Mouse (Mus musculus) C2C12 (cell line): ENCODE measurements around the gene Spata13. TPM values are rescaled to one million over a fixed set of nuclear protein-coding genes. Genes with fewer than 3 reads are reported as not detected.
A peak's percentile ranks its signal among the peaks of the same experiment; 100 is the strongest.

ENCODE experiments used
- H3K27me3 ChIP-seq: one replicate; pipeline ENCODE4 v1.6.1; 2011; ENCODE audit not compliant: control insufficient read depth, insufficient read depth, insufficient read length
- H3K36me3 ChIP-seq: one replicate; pipeline ENCODE4 v1.6.1; 2011; ENCODE audit not compliant: control insufficient read depth, insufficient read depth
- H3K4me3 ChIP-seq: one replicate; pipeline ENCODE4 v1.5.1; 2011; ENCODE audit warnings: mild to moderate bottlenecking, control low read depth; ENCODE audit not compliant: poor library complexity, insufficient read depth, severe bottlenecking
- H3K79me2 ChIP-seq: one replicate; pipeline ENCODE4 v1.6.1; 2011; ENCODE audit not compliant: control insufficient read depth, insufficient read depth
- H3K79me3 ChIP-seq: one replicate; pipeline ENCODE4 v1.6.1; 2011; ENCODE audit warnings: low read depth, control low read depth
- H3ac ChIP-seq: one replicate; pipeline ENCODE3; 2011; ENCODE audit warnings: low read depth; ENCODE audit not compliant: control insufficient read depth, insufficient read length
- CEBPB ChIP-seq: IDR thresholded peaks from one replicate; pipeline ENCODE4 v1.6.1; 2011; ENCODE audit warnings: low read depth, mild to moderate bottlenecking, control low read depth, moderate library complexity
- CTCF ChIP-seq: IDR thresholded peaks from one replicate; pipeline ENCODE4 v1.5.1; 2011; ENCODE audit not compliant: control insufficient read depth, insufficient read depth, insufficient read length
- FOSL1 ChIP-seq: IDR thresholded peaks from one replicate; pipeline ENCODE4 v1.8.0; 2011; ENCODE audit warnings: mild to moderate bottlenecking, low read length; ENCODE audit not compliant: poor library complexity, insufficient read depth, severe bottlenecking
- MAX ChIP-seq: IDR thresholded peaks from one replicate; pipeline ENCODE4 v1.6.1; 2011; ENCODE audit warnings: mild to moderate bottlenecking, control low read depth
- MYOD1 ChIP-seq: IDR thresholded peaks from one replicate; pipeline ENCODE4 v1.6.1; 2011; ENCODE audit warnings: low read depth; ENCODE audit not compliant: control insufficient read depth, insufficient read length
- MYOG ChIP-seq: IDR thresholded peaks from one replicate; pipeline ENCODE4 v1.6.1; 2011; ENCODE audit not compliant: control insufficient read depth, insufficient read length; ENCODE audit errors: extremely low read depth
- USF1 ChIP-seq: IDR thresholded peaks from one replicate; pipeline ENCODE4 v1.6.1; 2011; ENCODE audit warnings: low read depth, mild to moderate bottlenecking, control low read depth, moderate library complexity
- polyA plus RNA-seq: library from polyadenylated mRNA; unstranded; fragments of >200 nt; fragmentation: generic; extraction: Trizol; gene quantifications from one replicate; pipeline ENCODE4 v1.2.1, GENCODE M21; 2012; ENCODE audit warnings: missing spikeins

Gene Spata13
- polyA plus RNA-seq, 1 experiment: 0.40 TPM

DNA sequence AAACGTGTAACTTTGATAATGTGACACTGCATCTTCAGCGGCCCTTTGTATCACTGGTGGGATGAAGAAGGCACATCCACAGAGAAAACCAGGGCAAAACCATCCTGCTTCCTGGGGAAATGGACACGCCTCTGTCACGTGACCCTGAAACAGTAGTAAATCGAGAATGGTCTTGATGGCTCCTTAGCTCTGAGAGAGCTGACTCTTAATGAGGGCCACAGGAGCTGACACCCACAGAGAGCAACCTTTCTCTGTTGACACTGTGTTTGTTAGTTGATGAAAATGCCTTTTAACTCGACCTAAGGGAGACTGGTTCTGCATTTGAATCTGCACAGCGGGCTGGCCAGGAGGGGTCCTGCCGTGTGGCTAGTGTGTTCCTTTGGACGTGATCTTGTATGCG lies 128.0 kb downstream of the Spata13 start:
- Histone ChIP-seq H3K79me2 (no peaks in the 10 kb centered on the region), H3K79me3 (no peaks in the 10 kb centered on the region), H3ac (no peak overlapping the region), H3K27me3 (peaks cover 16% of the 10 kb centered on the region), H3K4me3 (no peak overlapping the region), H3K36me3 (no peaks in the 10 kb centered on the region)
- no peak for TF ChIP-seq CTCF
- TF ChIP-seq MYOD1: no peak
- TF ChIP-seq FOSL1: no peak
- peak; percentile 46 for TF ChIP-seq USF1
- no peak for TF ChIP-seq MAX

DNA sequence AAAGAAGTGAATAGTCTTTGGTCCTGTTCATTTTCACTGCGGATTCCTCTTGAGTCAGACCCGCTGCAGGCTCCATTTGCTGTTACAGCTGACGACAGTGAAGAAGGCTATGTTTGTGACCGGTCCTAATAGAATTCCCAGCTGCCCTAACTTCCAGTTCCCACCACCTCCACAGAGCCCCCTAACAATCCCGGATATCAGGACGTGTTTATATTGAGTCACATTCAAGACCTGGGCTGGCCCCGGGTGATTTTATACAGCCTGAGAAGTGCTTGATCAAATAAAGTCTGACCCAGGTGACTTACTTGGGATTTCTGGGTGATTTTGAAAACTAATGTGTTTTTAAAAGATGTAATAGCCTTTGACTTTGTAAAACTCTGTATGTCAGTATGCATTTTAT lies 129.0 kb downstream of the Spata13 start:
- H3K27me3 ChIP-seq: peaks cover 26% of the 10 kb centered on the region
- no peaks in the 10 kb centered on the region for H3K79me3 ChIP-seq
- no peaks in the 10 kb centered on the region for H3K36me3 ChIP-seq
- no peaks in the 10 kb centered on the region for H3K79me2 ChIP-seq
- H3K4me3 ChIP-seq: no peak overlapping the region
- TF ChIP-seq MYOD1: no peak
- TF ChIP-seq CEBPB: no peak
- no peak for TF ChIP-seq CTCF
- no peak for TF ChIP-seq MYOG
- no peak for TF ChIP-seq USF1
- TF ChIP-seq MAX: no peak
- TF ChIP-seq FOSL1: no peak
- H3ac ChIP-seq: no peak overlapping the region

DNA sequence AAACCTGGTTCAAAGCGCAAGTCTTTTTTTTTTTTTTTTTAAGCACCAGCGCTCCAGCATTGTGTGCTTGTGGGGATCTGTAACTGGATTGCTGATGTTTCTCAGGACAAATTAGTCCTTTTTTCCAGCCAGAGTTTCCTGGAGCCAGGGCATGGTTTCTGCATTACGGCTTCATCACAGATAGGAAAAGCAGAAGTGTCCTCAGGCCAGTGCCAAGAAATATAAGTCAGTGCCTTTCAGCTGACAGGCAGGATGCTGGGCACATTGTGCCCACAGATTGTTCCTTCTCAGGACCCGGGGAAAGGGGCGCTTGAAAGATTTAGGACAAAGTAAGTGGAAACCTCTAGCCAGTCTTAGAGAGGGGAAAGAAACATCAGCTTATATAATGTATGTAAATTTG lies 129.9 kb downstream of the Spata13 start:
- H3K79me2 ChIP-seq: no peaks in the 10 kb centered on the region
- peaks cover 31% of the 10 kb centered on the region for H3K27me3 ChIP-seq
- no peak overlapping the region for H3K4me3 ChIP-seq
- TF ChIP-seq CTCF: no peak
- no peak for TF ChIP-seq USF1
- no peak for TF ChIP-seq FOSL1
- no peak for TF ChIP-seq CEBPB
- TF ChIP-seq MYOG: no peak
- TF ChIP-seq MAX: no peak
- no peak for TF ChIP-seq MYOD1
- no peaks in the 10 kb centered on the region for H3K36me3 ChIP-seq
- no peak overlapping the region for H3ac ChIP-seq
- no peaks in the 10 kb centered on the region for H3K79me3 ChIP-seq

DNA sequence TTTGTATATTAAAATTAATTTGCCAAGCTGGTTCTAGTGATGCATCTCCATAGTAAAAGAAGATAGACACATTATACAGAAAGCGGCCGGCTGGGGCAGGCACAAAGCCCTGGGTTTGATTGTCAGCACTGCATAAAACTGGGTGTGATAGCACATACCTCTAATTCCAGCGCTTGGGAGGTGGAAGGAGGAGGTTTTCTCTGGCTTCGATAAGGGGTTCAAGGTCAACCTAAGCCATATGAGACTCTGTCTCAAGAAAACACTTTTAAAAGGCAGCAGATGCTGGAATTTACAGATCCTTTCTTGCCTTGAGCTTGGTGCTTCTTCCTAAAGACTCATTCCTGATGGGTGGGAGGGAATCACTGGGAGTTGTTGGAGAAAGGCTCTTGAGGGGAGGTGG lies 130.7 kb downstream of the Spata13 start:
- no peaks in the 10 kb centered on the region for H3K79me2 ChIP-seq
- H3K79me3 ChIP-seq: no peaks in the 10 kb centered on the region
- no peak overlapping the region for H3ac ChIP-seq
- H3K36me3 ChIP-seq: no peaks in the 10 kb centered on the region
- TF ChIP-seq CEBPB: no peak
- H3K27me3 ChIP-seq: peaks cover 32% of the 10 kb centered on the region
- H3K4me3 ChIP-seq: no peak overlapping the region

DNA sequence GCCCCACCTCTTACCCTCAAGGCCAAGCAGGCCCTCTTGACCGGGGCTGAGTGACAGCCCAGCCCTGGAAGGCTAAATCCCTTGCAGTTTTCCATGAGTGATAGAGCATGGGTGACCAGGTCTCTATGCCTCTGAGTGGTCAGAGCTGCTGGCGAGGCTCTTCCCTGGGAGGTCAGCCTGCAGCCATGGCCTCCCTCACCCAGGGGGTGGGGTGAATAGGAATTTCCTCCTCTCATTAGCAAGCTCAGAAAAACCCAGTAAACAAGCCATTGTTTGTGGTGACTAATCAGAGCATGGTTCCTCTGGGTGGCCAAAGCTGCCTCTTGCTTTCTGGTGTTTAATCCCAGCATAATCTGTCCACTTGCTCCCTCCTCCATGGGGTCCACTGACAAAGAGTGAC lies 131.2 kb downstream of the Spata13 start:
- Histone ChIP-seq H3ac (no peak overlapping the region), H3K4me3 (no peak overlapping the region), H3K79me2 (no peaks in the 10 kb centered on the region), H3K27me3 (peaks cover 32% of the 10 kb centered on the region), H3K79me3 (no peaks in the 10 kb centered on the region), H3K36me3 (no peaks in the 10 kb centered on the region)
- no peak for TF ChIP-seq USF1
- TF ChIP-seq MYOD1: no peak
- TF ChIP-seq MAX: no peak
- TF ChIP-seq FOSL1: no peak
- no peak for TF ChIP-seq MYOG
- no peak for TF ChIP-seq CEBPB
- TF ChIP-seq CTCF: no peak

DNA sequence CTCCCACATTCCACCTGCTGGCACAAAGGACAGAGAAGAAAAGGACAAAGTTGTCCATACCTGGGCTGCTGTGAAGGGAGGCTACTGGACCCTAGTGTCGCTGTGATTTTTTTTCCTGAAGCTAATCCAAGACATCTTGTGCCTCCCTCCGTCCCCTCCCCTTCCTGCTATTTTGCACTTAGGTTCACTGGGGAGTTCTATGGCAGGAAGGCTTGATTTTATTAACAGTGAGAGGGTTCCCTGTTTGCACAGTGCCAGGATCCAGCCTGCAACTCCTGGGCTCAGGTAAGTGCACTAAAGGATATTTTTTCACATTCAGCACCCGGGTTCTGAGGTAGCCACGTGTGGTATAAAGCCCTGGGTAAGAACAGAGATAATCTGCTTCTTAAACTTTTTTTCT lies 134.1 kb downstream of the Spata13 start, which contains the start of gene C1qtnf9:
C1qtnf9 (plus strand) TSS at position 251 of the 400 bp plus-strand sequence.
- TF ChIP-seq MAX: no peak
- no peak for TF ChIP-seq MYOD1
- TF ChIP-seq USF1: no peak
- no peak for TF ChIP-seq MYOG
- TF ChIP-seq FOSL1: no peak
- TF ChIP-seq CTCF: no peak
- no peak for TF ChIP-seq CEBPB
- H3K36me3 ChIP-seq: no peaks in the 10 kb centered on the region
- no peak within 1 kb of the TSS for H3K4me3 ChIP-seq
- peaks cover 38% of the 10 kb centered on the region for H3K27me3 ChIP-seq
- no peaks in the 10 kb centered on the region for H3K79me2 ChIP-seq
- H3ac ChIP-seq: no peak within 1 kb of the TSS
- H3K79me3 ChIP-seq: no peaks in the 10 kb centered on the region
